Mouse (Mus musculus) 3134 (cell line): ENCODE results near the gene Sdf2l1.

ENCODE experiments used
- DNase-seq: peaks from one replicate; pipeline ENCODE4 v3.0.0-alpha.2; 2011; ENCODE audit warnings: low spot score; ENCODE audit not compliant: insufficient read length; ENCODE audit errors: extremely low read depth

Sdf2l1 gene

DNA sequence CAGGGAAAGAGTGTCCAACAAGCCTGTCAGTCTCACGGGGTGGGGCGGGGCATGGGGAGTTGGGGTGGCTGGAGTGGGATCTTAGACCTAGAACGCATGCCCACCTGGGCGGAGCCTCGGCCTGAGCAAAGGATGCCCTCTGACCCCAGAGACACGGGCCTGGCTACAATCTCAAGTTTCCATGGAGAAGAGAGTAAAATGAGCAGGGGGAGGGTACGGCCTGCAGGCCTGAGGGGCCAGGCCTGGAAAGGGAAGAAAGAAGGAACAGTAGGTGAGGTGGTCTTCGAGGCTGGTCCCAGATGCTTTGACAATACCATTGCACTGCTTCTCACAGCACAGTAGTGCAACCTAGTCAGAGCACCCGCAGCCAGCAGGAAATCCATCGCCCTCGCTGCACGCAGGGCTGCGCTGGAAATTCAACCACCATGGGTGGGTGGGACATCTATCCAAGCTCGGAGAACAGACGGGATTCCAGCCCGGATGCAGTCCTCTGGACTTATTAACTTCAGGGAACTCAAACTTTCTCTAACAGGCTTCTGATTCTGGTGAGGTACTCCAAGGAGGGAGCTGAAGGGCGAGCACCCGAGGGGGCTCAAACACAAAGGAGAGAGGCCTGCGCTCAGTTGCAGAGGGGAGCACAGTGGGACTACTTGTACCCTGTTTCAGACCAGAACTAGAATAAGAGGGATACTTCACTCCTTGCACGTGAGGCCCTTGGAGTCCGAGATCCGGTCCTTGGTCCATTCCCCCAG is 7.9 kb downstream of the Sdf2l1 start:
- no peak for DNase-seq

DNA sequence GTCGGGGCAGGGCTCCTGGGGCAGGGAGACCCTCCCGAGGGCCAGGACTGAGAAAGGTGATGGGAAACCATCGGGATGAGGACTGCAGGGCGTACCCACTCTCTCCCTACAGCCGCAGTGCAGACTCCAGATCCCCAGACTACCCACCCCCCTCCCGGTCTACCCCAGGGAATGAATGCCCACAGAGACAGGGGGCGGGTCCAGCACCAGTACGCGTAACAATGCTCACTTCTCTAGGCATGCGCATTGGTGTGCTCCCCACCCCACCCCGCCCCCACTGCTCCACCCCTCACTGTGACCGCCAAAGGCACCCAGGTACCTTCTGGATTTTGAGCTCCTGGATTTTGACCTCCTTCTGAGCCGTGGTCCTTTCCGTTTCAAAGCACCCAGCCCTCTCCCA is 10.6 kb downstream of the Sdf2l1 start:
- DNase-seq = no peak

DNA sequence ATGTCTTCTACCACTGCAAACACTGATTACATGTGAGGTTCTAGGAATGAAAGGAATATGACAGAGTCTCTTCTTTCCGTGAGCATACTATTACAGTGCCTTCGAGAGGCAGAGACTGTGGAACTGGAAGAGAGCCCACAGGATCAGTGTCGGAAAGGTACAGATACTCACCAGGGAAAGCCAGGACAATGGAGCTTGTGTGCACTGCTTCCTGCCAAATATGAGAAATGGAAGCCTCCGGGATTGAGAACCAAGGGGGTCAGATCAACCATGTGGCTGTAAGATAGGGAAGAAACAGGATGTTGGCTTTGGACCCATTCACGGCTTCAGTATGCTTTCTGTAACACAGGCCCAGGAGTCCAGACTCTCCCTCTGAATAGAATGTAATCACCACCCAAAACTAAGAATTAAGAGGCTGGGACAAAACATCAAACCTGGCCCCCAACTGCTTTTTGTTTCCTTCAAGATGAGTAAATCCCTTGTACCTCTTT is 14.8 kb downstream of the Sdf2l1 start:
- no peak for DNase-seq

DNA sequence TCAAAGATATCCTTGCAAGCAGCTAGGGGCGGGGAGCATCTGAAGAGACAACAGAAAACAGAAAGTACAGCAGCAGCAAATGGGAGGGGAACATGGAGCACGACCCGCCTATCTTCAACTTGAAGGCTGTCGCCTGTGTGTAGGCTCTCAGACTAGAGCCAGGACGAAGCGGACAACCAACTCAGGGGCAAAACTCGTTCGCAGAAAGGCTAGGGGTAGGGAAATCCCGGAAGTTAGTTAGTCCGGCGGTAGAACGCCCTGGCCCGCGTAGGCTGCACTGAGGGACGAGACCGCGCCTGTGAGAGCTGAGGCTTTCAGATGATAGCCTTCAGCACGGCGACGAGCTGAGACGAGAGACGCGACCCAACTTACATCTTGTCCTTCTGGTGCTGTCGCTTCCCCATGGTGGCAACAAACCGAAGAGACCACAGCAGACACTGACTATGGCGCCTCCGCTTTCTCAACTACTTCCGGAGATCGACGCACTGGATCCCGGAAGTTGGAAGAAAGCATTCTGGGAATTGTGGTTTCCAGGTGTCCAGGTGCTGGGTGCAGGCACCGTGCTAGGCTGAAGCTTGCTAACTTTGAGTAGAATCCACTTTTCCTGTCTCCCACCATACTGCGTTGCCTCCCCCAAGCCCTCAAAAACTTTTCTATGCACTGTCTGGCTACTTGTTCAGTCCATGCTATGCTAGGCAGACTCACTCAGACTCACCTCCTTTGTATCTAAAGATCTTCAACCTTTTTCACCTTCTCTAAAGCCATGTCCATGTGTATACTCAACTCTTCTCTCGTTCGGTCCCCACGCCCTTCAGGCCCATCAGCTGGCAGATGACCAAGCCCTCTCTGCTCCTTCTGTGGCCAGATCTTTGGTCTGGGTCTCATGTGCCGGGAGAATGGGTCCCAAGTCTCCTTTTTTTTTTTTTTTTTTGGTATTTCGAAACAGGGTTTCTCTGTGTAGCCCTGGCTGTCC is 21.1 kb downstream of the Sdf2l1 start, which contains the start of gene Ppil2:
Gene Ppil2 (minus strand): TSS at position 487 of the 973 bp plus-strand sequence.
- DNase-seq = peak; percentile 82

DNA sequence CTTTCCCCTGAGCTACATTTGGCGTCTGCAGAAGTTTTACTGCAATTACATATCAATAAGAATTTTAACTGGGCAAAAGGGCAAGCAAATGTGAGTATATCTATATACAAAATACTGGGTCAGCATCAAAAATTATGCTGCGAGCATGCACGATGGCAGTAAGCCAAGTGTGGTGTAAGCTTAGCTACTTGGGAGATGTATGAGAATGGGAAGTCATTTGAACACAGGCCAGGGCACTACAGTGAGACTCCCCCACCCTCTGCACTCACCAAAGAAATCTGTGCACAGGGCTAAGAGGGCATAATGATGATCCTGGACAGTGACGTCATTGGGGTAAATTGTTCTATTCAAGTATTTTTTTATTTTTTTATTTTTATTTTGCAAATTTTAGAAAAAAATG is 27.6 kb downstream of the Sdf2l1 start:
- DNase-seq = no peak

DNA sequence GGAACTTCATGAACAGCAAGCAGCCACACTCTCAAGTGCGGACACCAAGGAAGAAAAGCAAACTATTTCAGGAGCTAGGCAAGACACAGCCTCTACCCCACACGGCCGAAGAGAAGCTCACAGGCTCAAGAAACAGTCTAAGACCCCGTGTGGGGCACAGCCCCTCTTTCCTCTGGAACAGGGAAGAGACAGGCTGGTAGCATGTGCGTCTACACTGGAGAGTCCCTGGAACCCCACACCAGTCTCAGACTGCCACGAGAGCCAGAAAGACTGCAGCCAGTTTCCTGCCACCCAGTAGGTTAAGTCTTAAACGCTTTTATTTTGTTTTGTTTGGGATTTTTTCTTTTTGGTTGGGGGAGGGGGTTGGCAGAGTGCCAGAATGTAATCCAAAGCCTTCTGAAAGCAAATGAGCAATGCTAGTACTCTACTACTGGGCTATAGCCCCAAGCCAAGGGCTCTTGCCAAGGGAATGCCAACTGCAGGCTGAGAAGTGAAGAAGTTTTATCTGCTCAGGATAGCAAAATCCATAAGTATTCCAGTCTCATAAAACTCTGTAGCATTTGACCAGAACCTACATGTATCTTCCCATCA is 29.5 kb downstream of the Sdf2l1 start:
- no peak for DNase-seq

DNA sequence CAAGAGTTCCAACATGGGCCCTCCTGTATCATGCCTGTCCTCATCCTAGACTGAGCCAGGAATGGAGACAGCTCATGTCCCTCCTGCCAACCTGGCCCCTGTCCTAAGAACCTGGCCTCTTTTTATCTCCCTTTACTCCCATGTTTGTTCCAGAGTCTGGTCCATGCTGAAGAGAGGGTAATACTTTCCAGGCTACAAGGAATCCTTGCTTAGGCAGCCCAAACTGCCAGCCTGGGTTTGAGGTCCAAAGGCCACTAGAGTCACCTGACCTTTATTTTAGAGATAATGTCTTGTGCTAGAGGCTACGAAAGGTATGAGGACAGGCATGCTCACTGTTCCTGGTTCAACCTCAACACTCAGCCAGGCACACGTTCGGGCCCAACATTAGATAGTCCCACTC is 35.2 kb downstream of the Sdf2l1 start:
- DNase-seq = no peak

DNA sequence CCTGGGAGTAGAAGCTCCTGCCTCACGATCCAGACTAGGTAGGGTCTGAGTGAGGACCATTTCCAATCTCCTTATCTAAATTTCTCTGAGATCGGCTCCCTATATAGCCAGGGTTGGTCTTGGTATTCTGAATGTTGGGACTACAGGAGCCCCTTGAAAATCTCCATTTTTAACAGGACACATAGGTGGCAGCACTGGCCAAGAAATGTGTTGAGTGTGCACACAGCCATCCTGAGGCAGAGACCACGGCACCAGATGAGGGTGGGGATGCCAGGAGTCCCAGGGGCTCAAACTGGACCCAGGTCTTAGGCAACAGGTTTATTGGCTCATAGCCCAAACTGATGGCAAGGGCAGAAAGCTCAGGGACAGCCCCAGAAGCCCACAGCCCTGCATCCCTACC is 43.8 kb downstream of the Sdf2l1 start:
- no peak for DNase-seq

DNA sequence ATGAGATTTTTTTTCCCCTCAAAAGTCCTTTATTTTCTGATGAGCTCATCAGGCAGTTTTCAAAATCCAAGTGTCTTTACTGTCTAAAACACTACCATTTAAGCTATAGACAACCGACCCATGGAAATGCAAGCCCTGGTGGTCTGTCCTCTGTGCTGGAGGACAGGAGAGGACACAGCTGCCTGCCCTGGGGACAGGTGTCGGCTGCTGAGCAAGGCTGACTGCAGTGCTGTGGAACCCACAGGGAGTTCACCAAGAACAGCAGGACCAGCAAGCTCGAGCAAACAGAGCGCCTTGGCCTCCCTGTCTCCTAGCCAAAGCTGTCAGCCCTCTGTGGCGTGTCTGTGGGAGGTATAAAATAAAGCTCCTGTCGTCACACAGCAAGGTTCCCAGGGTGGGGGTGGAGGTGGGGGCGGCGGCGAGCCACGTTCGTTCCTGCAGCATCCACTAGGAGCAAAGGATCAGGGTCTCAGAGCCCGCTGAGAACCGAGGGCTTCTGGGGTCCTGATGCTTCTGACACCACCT is 45.5 kb downstream of the Sdf2l1 start:
- DNase-seq = no peak

DNA sequence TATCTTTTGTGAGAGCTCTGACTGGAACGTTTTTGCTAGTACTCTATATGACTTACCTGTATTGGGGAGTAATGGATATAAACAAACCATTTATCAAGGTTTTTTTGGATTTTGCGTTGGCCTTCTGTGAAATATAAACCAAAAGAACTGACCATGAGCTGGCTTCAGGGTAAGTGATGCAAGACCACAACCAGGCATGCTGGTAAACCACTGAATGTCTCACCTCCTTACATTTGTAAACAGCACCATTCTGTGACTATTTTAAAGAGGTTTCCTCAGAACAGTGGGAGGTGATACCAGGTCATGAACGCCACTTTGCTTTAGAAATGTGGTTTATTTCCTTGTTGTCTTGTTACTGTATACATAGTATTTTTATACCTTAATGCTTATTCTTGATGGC is 45.9 kb downstream of the Sdf2l1 start:
- no peak for DNase-seq

DNA sequence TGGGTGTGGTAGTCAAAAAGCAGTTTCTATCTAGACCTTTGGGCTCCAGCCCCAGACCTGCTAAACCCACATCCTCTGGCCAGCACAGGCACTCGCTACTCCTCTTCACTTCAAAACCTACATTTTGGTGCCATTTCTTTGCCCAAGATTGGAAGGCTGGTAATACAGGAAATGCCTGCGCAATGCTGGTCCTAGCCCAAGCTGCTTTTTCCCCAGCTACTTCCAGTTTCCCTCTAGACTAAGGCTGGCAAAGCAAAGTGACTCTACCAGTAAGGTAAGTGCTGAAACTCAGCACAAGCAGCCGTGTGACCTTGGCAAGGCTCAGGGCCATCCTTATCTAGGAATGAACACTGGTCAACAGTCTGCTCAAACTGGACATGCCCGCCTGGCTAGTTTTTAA is 46.5 kb downstream of the Sdf2l1 start:
- DNase-seq = no peak

DNA sequence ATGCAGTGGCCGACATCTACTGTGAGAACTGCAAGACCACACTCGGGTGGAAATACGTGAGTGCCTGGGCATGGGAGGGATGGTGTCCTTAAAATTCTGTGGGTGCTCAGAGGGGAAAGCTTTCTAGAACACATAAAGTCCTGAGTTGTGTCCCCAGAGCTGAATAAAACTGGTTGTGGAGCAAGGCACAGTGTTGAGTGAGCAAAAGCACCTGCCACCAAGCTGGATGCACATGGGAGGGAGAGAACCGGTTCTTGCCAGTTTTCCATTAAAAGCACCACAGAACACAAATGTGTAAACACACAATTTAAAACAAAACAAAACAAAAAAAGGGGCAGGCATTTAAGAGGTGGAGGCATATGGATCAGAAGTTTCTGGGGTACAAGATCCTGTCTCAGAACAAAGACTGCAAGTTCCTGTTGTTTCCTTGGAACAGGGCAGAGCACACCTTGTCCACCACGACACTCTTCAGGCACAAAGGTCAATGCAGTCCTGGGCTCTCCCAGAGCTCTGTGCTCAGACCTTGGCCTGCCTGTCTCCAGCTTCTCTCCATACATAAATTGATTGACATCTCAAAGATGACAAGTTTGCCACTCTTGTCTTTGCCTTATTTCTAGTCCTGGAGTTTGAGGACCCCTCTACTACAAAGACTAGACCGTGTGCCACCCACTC is 49.9 kb downstream of the Sdf2l1 start:
- DNase-seq = no peak
